Mouse (Mus musculus): Measurements from ENCODE around the gene Lsmem1. TPM values are rescaled to one million over a fixed set of nuclear protein-coding genes. Genes with fewer than 3 reads are reported as not detected.

Gene Lsmem1
- polyA plus RNA-seq, 1 experiment from 2014 or later, result not detected

- TF ChIP-seq CTCF (IDR thresholded peaks at IDR 0.05), result no peak
- no peaks in the 10 kb centered on the region for H3K27me3 ChIP-seq
- ATAC-seq (no peak), DNase-seq (ENCODE audit: low read depth, low spot score) (no peak)
- in situ Hi-C loops (cut with MboI; ENCODE audit: low pct_unique_long_range_greater_than_20kb), result no loop called here
- ChIA-PET POLR2A (interaction anchor here (0.9 to 1.0 kb wide), 2 partner anchors 12 to 454 kb away, joined by 3 read pairs; no protein-coding TSS in a partner anchor), CTCF (interaction anchor here (0.7 kb wide), 1 partner anchor 12 kb away, joined by 3 read pairs; no protein-coding TSS in a partner anchor)
These were observed 25.0 kb upstream of the Lsmem1 start for GRCm38 (mm10) chr12:40224171-40224880.

GRCm38 (mm10) chr12:40223676-40224075 is 24.4 kb upstream of the Lsmem1 start:
- POLR2A ChIA-PET, result interaction anchor here (0.5 to 1.0 kb wide), 2 partner anchors 455 to 1795 kb away, joined by 3 read pairs; no protein-coding TSS in a partner anchor
- no peak for TF ChIP-seq CTCF (IDR thresholded peaks at IDR 0.05)
- CTCF ChIA-PET, result interaction anchor here (0.7 kb wide), 1 partner anchor 457 kb away, joined by 3 read pairs; no protein-coding TSS in a partner anchor
- no peaks in the 10 kb centered on the region for H3K27me3 ChIP-seq
- in situ Hi-C loops (cut with MboI; ENCODE audit: low pct_unique_long_range_greater_than_20kb), result no loop called here
- ATAC-seq (no peak), DNase-seq (ENCODE audit: low read depth, low spot score) (no peak)

- peak; percentile 98 for ATAC-seq
- POLR2A ChIA-PET, result interaction anchor here (0.5 to 1.0 kb wide), 2 partner anchors 455 to 1795 kb away, joined by 3 read pairs; no protein-coding TSS in a partner anchor
- TF ChIP-seq CTCF (IDR thresholded peaks at IDR 0.05), result no peak
- H3K27me3 ChIP-seq, result no peaks in the 10 kb centered on the region
- CTCF ChIA-PET, result interaction anchor here (0.6 to 0.7 kb wide), 2 partner anchors 9 to 457 kb away, joined by 3 read pairs; no protein-coding TSS in a partner anchor
- in situ Hi-C loops (cut with MboI; ENCODE audit: low pct_unique_long_range_greater_than_20kb), result no loop called here
- DNase-seq (ENCODE audit: low read depth, low spot score), result peak; percentile 93
These were observed 23.9 kb upstream of the Lsmem1 start for GRCm38 (mm10) chr12:40223082-40223619.

- in situ Hi-C loops (cut with MboI; ENCODE audit: low pct_unique_long_range_greater_than_20kb), result no loop called here
These were observed 23.2 kb upstream of the Lsmem1 start for GRCm38 (mm10) chr12:40222251-40223081.

GRCm38 (mm10) chr12:40221611-40222010 is 22.3 kb upstream of the Lsmem1 start:
- no peak for DNase-seq (ENCODE audit: low read depth, low spot score)
- CTCF ChIA-PET, result no interaction called here
- in situ Hi-C loops (cut with MboI; ENCODE audit: low pct_unique_long_range_greater_than_20kb), result no loop called here
- POLR2A ChIA-PET, result interaction anchor here (0.6 kb wide), 1 partner anchor 91 kb away, joined by 4 read pairs; no protein-coding TSS in a partner anchor
- TF ChIP-seq CTCF (IDR thresholded peaks at IDR 0.05), result no peak
- ATAC-seq, result no peak
- no peaks in the 10 kb centered on the region for H3K27me3 ChIP-seq

More at GRCm38 (mm10) chr12:40222251-40223081, 23.2 kb upstream of the Lsmem1 start:
- ATAC-seq, result peak; percentile 87
- peak; percentile 82 for DNase-seq (ENCODE audit: low read depth, low spot score)
- ChIA-PET CTCF (interaction anchor here (0.6 kb wide), 1 partner anchor 9 kb away, joined by 3 read pairs; no protein-coding TSS in a partner anchor), POLR2A (no interaction called here)
- H3K27me3 ChIP-seq, result no peaks in the 10 kb centered on the region
- TF ChIP-seq CTCF (IDR thresholded peaks at IDR 0.05), result no peak

- no peaks in the 10 kb centered on the region for H3K27me3 ChIP-seq
- in situ Hi-C loops (cut with MboI; ENCODE audit: low pct_unique_long_range_greater_than_20kb), result no loop called here
- no peak for ATAC-seq
- ChIA-PET CTCF (no interaction called here), POLR2A (interaction anchor here (0.7 kb wide), 1 partner anchor 1298 kb away, joined by 3 read pairs; no protein-coding TSS in a partner anchor)
- no peak for DNase-seq (ENCODE audit: low read depth, low spot score)
- TF ChIP-seq CTCF (IDR thresholded peaks at IDR 0.05), result no peak
These were observed 21.6 kb upstream of the Lsmem1 start for GRCm38 (mm10) chr12:40220896-40221295.

GRCm38 (mm10) chr12:40220001-40220570 is 20.8 kb upstream of the Lsmem1 start:
- CTCF ChIA-PET, result no interaction called here
- POLR2A ChIA-PET, result no interaction called here
- in situ Hi-C loops (cut with MboI; ENCODE audit: low pct_unique_long_range_greater_than_20kb), result no loop called here
- ATAC-seq (no peak), DNase-seq (ENCODE audit: low read depth, low spot score) (no peak)
- TF ChIP-seq CTCF (IDR thresholded peaks at IDR 0.05), result no peak
- no peaks in the 10 kb centered on the region for H3K27me3 ChIP-seq

GRCm38 (mm10) chr12:40218430-40218945 is 19.2 kb upstream of the Lsmem1 start:
- ChIA-PET POLR2A (interaction anchor here (0.7 kb wide), 1 partner anchor 807 kb away, joined by 3 read pairs; no protein-coding TSS in a partner anchor), CTCF (interaction anchor here (1.4 kb wide), 1 partner anchor 19 kb away, joined by 3 read pairs; no protein-coding TSS in a partner anchor)
- TF ChIP-seq CTCF (IDR thresholded peaks at IDR 0.05), result no peak
- ATAC-seq (no peak), DNase-seq (ENCODE audit: low read depth, low spot score) (no peak)
- no peaks in the 10 kb centered on the region for H3K27me3 ChIP-seq
- in situ Hi-C loops (cut with MboI; ENCODE audit: low pct_unique_long_range_greater_than_20kb), result no loop called here

GRCm38 (mm10) chr12:40217776-40218175 is 18.5 kb upstream of the Lsmem1 start:
- in situ Hi-C loops (cut with MboI; ENCODE audit: low pct_unique_long_range_greater_than_20kb), result no loop called here
- ATAC-seq, result no peak
- DNase-seq (ENCODE audit: low read depth, low spot score), result no peak
- no peaks in the 10 kb centered on the region for H3K27me3 ChIP-seq
- ChIA-PET POLR2A (interaction anchor here (0.7 kb wide), 1 partner anchor 807 kb away, joined by 3 read pairs; no protein-coding TSS in a partner anchor), CTCF (interaction anchor here (1.4 kb wide), 1 partner anchor 18 kb away, joined by 3 read pairs; no protein-coding TSS in a partner anchor)
- TF ChIP-seq CTCF (IDR thresholded peaks at IDR 0.05), result no peak
